Mouse (Mus musculus) retina, postnatal 7 days (tissue): ENCODE measurements around the gene Tmem266.

Source experiments
- DNase-seq: peaks from one replicate; pipeline ENCODE4 v3.0.0-alpha.2; 2012; ENCODE audit warnings: low read depth, low spot score

Gene Tmem266

GRCm38 (mm10) chr9:55329401-55329800 lies 2.7 kb downstream of the Tmem266 start:
- no peak for DNase-seq

GRCm38 (mm10) chr9:55332476-55332875 lies 5.8 kb downstream of the Tmem266 start:
- DNase-seq, result no peak

- no peak for DNase-seq
These were observed 6.2 kb downstream of the Tmem266 start for GRCm38 (mm10) chr9:55332949-55333348.

GRCm38 (mm10) chr9:55344165-55344564 lies 17.5 kb downstream of the Tmem266 start:
- no peak for DNase-seq

GRCm38 (mm10) chr9:55345332-55345731 lies 18.6 kb downstream of the Tmem266 start:
- DNase-seq, result no peak

- no peak for DNase-seq
These were observed 22.0 kb downstream of the Tmem266 start for GRCm38 (mm10) chr9:55348664-55349063.

GRCm38 (mm10) chr9:55354686-55355085 lies 28.0 kb downstream of the Tmem266 start:
- DNase-seq, result no peak

- DNase-seq, result no peak
These were observed 28.6 kb downstream of the Tmem266 start for GRCm38 (mm10) chr9:55355270-55355834.

GRCm38 (mm10) chr9:55357164-55357563 lies 30.5 kb downstream of the Tmem266 start:
- DNase-seq, result no peak

GRCm38 (mm10) chr9:55360372-55360771 lies 33.7 kb downstream of the Tmem266 start:
- no peak for DNase-seq

- DNase-seq, result no peak
These were observed 34.1 kb downstream of the Tmem266 start for GRCm38 (mm10) chr9:55360861-55361260.

GRCm38 (mm10) chr9:55361969-55362368 lies 35.3 kb downstream of the Tmem266 start:
- DNase-seq, result no peak

- DNase-seq, result no peak
These were observed 37.0 kb downstream of the Tmem266 start for GRCm38 (mm10) chr9:55363707-55364106.

- DNase-seq, result no peak
These were observed 41.3 kb downstream of the Tmem266 start for GRCm38 (mm10) chr9:55368011-55368410.

- no peak for DNase-seq
These were observed 45.2 kb downstream of the Tmem266 start for GRCm38 (mm10) chr9:55371908-55372307.

- no peak for DNase-seq
These were observed 51.0 kb downstream of the Tmem266 start for GRCm38 (mm10) chr9:55377603-55378250.

GRCm38 (mm10) chr9:55381456-55381855 lies 54.7 kb downstream of the Tmem266 start:
- no peak for DNase-seq

- peak; percentile 58 for DNase-seq
These were observed 55.7 kb downstream of the Tmem266 start for GRCm38 (mm10) chr9:55382441-55382840.

- DNase-seq, result no peak
These were observed 59.4 kb downstream of the Tmem266 start for GRCm38 (mm10) chr9:55386117-55386516.

GRCm38 (mm10) chr9:55387862-55388505 lies 61.3 kb downstream of the Tmem266 start:
- DNase-seq, result no peak

- DNase-seq, result peak; percentile 57
These were observed 65.4 kb downstream of the Tmem266 start for GRCm38 (mm10) chr9:55391909-55392658.

GRCm38 (mm10) chr9:55395650-55396049 lies 68.9 kb downstream of the Tmem266 start:
- DNase-seq, result no peak
